Mouse (Mus musculus): ENCODE data around the gene Elof1. TPM values are rescaled to one million over a fixed set of nuclear protein-coding genes. Genes with fewer than 3 reads are reported as not detected.
A peak's percentile ranks its signal among the peaks of the same experiment; 100 is the strongest.

Elof1 gene
- polyA plus RNA-seq, 1 experiment from 2014 or later: 182 TPM

DNA sequence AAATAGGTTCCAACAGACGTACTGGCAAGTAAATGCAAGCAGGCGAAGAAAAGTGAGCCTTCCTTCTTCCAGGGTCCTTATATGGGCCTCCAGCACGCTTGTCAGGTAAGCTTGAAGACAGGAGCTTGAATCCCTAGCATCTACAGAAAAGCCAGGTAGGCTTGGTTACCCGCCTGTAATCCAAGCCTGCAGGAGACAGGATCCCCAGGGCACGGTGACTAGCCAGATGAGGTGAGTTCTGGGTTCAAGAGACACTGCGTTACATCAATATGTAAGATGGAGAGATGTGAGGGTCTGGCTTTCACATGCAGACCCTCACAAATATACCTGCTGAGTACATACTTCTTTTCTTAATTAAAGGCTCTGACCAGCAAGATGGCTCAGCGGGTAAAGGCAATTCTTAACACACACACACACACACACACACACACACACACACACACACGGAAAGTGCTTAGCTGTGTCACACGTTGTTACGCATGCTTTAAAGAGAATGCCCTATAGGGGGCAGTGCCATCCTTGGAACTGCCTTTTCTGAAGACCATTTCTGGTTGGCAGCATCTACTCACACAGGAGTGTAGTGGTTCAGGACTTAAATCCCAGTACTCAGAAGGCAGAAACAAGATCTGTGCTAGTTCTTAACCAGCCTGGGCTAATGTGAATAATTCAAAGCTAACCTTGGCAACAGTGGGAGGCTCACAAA is 933 bp upstream of the Elof1 start:
- WGBS: 46% methylated on average over 10 of the region's 10 CpGs
- Histone ChIP-seq H3K4me3 (ENCODE audit: low read depth, low read length) (peak overlapping the region; percentile 88), H3K27me3 (replicated peaks; ENCODE audit: control insufficient read depth, insufficient read depth, low read length) (no peaks in the 10 kb centered on the region), H3K9ac (ENCODE audit: low read depth, low read length) (peak overlapping the region; percentile 93; the same call in 1 of the 2 replicates), H3K4me2 (ENCODE audit: low read depth, low read length) (peak overlapping the region; percentile 64), H3K9me3 (ENCODE audit: control insufficient read depth, low read length) (no peaks in the 10 kb centered on the region), H3K27ac (replicated peaks; ENCODE audit: low read depth, low read length) (no peak overlapping the region), H3K36me3 (ENCODE audit: control insufficient read depth, insufficient read depth, low read length) (peaks cover 13% of the 10 kb centered on the region), H3K4me1 (ENCODE audit: control insufficient read depth, insufficient read depth, low read length) (peaks cover 13% of the 10 kb centered on the region)
- DNase-seq (ENCODE audit: low spot score) (peak; percentile 67), ATAC-seq (ENCODE audit: low read depth) (no peak)

DNA sequence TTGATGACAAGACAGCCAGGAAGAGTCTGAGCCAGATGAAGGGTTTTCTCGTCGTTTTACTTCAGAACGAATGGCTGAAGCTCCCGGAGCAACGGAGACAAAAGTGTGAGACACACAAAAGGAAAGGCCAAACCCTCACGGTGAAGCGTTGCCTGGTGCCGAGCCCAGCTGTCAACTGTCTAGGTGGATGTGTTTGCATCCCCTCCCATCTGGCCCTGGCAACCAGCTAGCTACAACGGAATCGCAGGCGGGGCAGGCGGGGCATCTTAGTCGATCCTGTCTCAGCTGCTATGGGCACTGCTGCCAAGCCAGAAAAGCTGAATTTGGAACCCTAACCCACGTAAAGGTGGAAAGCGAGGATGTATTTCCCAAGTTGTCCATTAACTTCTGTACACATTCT is 886 bp downstream of the Elof1 start:
- no peaks in the 10 kb centered on the region for H3K9me3 ChIP-seq (ENCODE audit: control insufficient read depth, low read length)
- DNase-seq (ENCODE audit: low spot score) (no peak), ATAC-seq (ENCODE audit: low read depth) (no peak)
- no peaks in the 10 kb centered on the region for H3K27me3 ChIP-seq (replicated peaks; ENCODE audit: control insufficient read depth, insufficient read depth, low read length)
- H3K4me1 ChIP-seq (ENCODE audit: control insufficient read depth, insufficient read depth, low read length): peaks cover 13% of the 10 kb centered on the region
- H3K4me2 ChIP-seq (ENCODE audit: low read depth, low read length): peak overlapping the region; percentile 64
- peak overlapping the region; percentile 88 for H3K4me3 ChIP-seq (ENCODE audit: low read depth, low read length)
- peaks cover 31% of the 10 kb centered on the region for H3K36me3 ChIP-seq (ENCODE audit: control insufficient read depth, insufficient read depth, low read length)
- peak overlapping the region; percentile 93 for H3K9ac ChIP-seq (ENCODE audit: low read depth, low read length)
- WGBS: 37% methylated on average over 15 of the region's 15 CpGs
- peak overlapping the region; percentile 77; the same call in 1 of the 2 replicates for H3K27ac ChIP-seq (replicated peaks; ENCODE audit: low read depth, low read length)

DNA sequence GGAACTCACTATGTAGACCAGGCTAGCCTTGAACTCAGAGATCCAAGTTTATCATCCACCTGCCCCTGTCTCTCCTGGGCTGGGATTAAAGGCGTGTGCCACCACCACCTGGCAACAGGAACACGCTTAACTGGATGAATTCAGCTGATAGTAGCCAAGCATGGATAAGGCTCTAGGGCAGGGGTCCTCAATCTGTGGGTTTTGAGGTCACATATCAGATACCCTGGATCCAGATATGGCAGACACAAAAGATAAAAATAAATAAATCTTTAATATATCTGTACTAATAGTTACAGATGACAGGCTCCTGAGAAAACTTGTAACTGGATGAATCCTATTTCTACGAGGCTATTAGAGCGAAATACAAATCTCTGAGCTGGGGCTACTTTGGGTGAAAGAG is 1.3 kb downstream of the Elof1 start:
- no peak overlapping the region for H3K27ac ChIP-seq (replicated peaks; ENCODE audit: low read depth, low read length)
- H3K4me1 ChIP-seq (ENCODE audit: control insufficient read depth, insufficient read depth, low read length): peaks cover 13% of the 10 kb centered on the region
- peak overlapping the region; percentile 88 for H3K4me3 ChIP-seq (ENCODE audit: low read depth, low read length)
- ATAC-seq (ENCODE audit: low read depth): no peak
- peak overlapping the region; percentile 93 for H3K9ac ChIP-seq (ENCODE audit: low read depth, low read length)
- no peaks in the 10 kb centered on the region for H3K27me3 ChIP-seq (replicated peaks; ENCODE audit: control insufficient read depth, insufficient read depth, low read length)
- peak overlapping the region; percentile 64 for H3K4me2 ChIP-seq (ENCODE audit: low read depth, low read length)
- DNase-seq (ENCODE audit: low spot score): no peak
- WGBS: 79% methylated on average over 4 of the region's 4 CpGs
- no peaks in the 10 kb centered on the region for H3K9me3 ChIP-seq (ENCODE audit: control insufficient read depth, low read length)
- H3K36me3 ChIP-seq (ENCODE audit: control insufficient read depth, insufficient read depth, low read length): peaks cover 35% of the 10 kb centered on the region

DNA sequence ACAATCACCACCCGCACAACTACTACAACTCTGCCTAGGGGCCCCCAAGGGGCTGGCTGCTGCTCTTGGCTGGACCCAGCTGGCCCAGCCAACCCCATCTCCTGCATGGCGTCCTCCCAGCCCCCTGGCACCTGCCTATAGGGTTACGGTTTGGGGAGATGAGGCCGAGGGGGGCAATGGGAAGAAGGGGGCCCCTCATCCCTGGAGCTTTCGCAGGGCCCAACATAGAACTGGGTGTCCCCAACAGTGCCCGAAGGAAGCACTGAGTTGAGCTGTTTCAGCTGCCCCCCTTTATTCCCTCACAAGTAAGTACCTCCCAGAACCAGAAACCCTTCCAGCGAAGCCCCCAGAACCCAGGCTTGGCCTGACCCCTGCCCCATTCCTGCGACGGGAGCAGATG is 8.8 kb downstream of the Elof1 start:
- ATAC-seq (ENCODE audit: low read depth) (no peak), DNase-seq (ENCODE audit: low spot score) (no peak)
- Histone ChIP-seq H3K9ac (ENCODE audit: low read depth, low read length) (no peak overlapping the region), H3K27ac (replicated peaks; ENCODE audit: low read depth, low read length) (no peak overlapping the region), H3K36me3 (ENCODE audit: control insufficient read depth, insufficient read depth, low read length) (peaks cover 38% of the 10 kb centered on the region), H3K27me3 (replicated peaks; ENCODE audit: control insufficient read depth, insufficient read depth, low read length) (no peaks in the 10 kb centered on the region), H3K4me1 (ENCODE audit: control insufficient read depth, insufficient read depth, low read length) (no peaks in the 10 kb centered on the region), H3K4me2 (ENCODE audit: low read depth, low read length) (no peak overlapping the region), H3K4me3 (ENCODE audit: low read depth, low read length) (no peak overlapping the region), H3K9me3 (ENCODE audit: control insufficient read depth, low read length) (no peaks in the 10 kb centered on the region)
- 90% methylated on average over 6 of the region's 9 CpGs for WGBS

DNA sequence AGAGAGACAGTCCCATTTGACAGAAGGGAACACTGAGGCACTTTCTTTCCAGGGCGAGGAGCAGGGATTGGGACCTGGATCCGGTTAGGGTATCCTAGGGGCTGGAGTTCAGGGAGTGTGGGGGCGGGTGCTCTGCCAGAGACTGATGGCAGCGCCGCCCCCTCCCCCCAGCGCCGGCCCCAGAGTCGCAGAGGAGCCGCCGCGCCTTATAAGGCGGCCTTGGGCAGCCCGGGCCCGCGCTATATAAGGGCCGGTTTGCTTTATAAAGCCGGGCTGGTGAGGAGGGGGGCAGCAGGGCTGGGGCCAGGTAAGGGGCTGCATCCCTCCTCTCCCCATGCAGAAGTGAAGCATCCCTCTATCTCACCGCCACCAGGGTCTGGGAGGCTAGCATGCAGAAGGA is 17.1 kb downstream of the Elof1 start:
- ATAC-seq (ENCODE audit: low read depth): no peak
- no peak for DNase-seq (ENCODE audit: low spot score)
- WGBS: 3% methylated on average over 14 of the region's 18 CpGs
- Histone ChIP-seq H3K27me3 (replicated peaks; ENCODE audit: control insufficient read depth, insufficient read depth, low read length) (peaks cover 20% of the 10 kb centered on the region), H3K4me3 (ENCODE audit: low read depth, low read length) (peak overlapping the region; percentile 11; the same call in 1 of the 2 replicates), H3K9ac (ENCODE audit: low read depth, low read length) (no peak overlapping the region), H3K4me2 (ENCODE audit: low read depth, low read length) (no peak overlapping the region), H3K9me3 (ENCODE audit: control insufficient read depth, low read length) (no peaks in the 10 kb centered on the region), H3K4me1 (ENCODE audit: control insufficient read depth, insufficient read depth, low read length) (no peaks in the 10 kb centered on the region; the same call in 1 of the 2 replicates), H3K27ac (replicated peaks; ENCODE audit: low read depth, low read length) (no peak overlapping the region), H3K36me3 (ENCODE audit: control insufficient read depth, insufficient read depth, low read length) (no peaks in the 10 kb centered on the region)

DNA sequence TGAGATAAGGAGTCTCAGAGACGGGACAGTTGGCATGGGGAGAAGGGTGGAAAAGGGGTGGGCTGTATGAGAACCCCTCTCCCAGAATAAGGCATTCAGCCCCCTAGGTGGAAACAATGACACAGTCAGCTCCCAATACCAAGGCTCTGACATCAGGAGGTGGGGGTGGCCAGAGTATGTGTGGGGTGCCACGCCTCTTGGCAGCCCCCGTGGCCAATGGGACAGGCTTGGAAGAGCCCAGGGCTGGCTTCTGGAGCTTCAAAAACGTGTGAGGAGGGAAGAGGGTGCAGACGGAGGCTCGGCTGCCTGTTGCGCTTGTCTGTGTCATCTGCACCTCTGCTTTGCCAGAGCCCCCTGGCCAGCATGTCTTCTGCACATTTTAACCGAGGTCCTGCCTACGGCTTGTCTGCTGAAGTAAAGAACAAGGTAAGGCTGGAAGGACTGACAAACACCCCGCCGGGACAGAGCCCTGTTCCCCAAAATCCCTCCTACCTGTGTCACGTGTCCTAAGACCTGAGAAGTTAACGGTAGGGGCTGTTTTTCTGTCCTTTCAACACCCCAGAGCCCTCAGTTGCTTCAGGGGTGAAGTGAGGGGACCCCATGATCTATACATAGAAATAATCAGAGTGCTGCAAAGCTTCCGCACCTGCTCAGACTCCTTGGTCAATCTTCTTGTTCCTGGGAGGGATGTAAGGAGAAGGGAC is 17.8 kb downstream of the Elof1 start, which contains the start of gene Cnn1:
TSS of gene Cnn1 (plus strand) at position 224 of the 704 bp plus-strand sequence.
- no peaks in the 10 kb centered on the region for H3K36me3 ChIP-seq (ENCODE audit: control insufficient read depth, insufficient read depth, low read length)
- ATAC-seq (ENCODE audit: low read depth): no peak
- H3K27ac ChIP-seq (replicated peaks; ENCODE audit: low read depth, low read length): no peak within 1 kb of the TSS
- DNase-seq (ENCODE audit: low spot score): peak; percentile 41
- H3K9ac ChIP-seq (ENCODE audit: low read depth, low read length): no peak within 1 kb of the TSS; the same call in 1 of the 2 replicates
- H3K27me3 ChIP-seq (replicated peaks; ENCODE audit: control insufficient read depth, insufficient read depth, low read length): peaks cover 20% of the 10 kb centered on the region
- H3K4me2 ChIP-seq (ENCODE audit: low read depth, low read length): 0 out of 2 replicates have a peak within 1 kb of the TSS, but pooled peaks have one; percentile 18
- no peaks in the 10 kb centered on the region for H3K9me3 ChIP-seq (ENCODE audit: control insufficient read depth, low read length)
- peak within 1 kb of the TSS; percentile 11; the same call in 1 of the 2 replicates for H3K4me3 ChIP-seq (ENCODE audit: low read depth, low read length)
- 7% methylated on average over 9 of the region's 14 CpGs for WGBS
- H3K4me1 ChIP-seq (ENCODE audit: control insufficient read depth, insufficient read depth, low read length): no peaks in the 10 kb centered on the region; the same call in 1 of the 2 replicates

DNA sequence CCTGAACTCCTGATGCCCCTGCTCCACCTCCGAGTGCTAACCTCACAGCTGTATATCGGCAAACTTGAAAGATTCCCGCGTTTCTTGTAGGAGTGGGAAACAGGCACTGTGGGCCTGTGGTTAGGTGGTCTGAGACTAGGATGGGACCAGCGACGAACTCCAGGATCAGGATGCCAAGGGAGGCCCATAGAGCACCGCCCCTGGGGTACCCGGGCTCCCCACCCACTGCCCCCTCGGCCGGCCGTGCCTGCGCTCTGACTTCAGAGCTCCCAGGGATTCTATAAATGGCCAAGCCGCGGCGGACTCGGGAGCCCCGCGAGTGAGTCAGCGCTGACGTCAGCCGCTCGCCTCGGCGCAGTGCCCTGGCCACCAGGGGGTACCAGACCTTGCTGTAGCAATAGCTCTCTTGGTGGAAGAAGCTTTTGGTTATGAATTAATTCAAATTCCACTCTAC is 21.1 kb downstream of the Elof1 start:
- H3K9ac ChIP-seq (ENCODE audit: low read depth, low read length): peak overlapping the region; percentile 52; the same call in 1 of the 2 replicates
- no peak overlapping the region for H3K27ac ChIP-seq (replicated peaks; ENCODE audit: low read depth, low read length)
- DNase-seq (ENCODE audit: low spot score) (peak; percentile 76), ATAC-seq (ENCODE audit: low read depth) (peak; percentile 81)
- peaks cover 19% of the 10 kb centered on the region for H3K27me3 ChIP-seq (replicated peaks; ENCODE audit: control insufficient read depth, insufficient read depth, low read length)
- 2% methylated on average over 19 of the region's 24 CpGs for WGBS
- H3K36me3 ChIP-seq (ENCODE audit: control insufficient read depth, insufficient read depth, low read length): no peaks in the 10 kb centered on the region
- H3K4me1 ChIP-seq (ENCODE audit: control insufficient read depth, insufficient read depth, low read length): no peaks in the 10 kb centered on the region; the same call in 1 of the 2 replicates
- H3K4me3 ChIP-seq (ENCODE audit: low read depth, low read length): peak overlapping the region; percentile 33
- H3K4me2 ChIP-seq (ENCODE audit: low read depth, low read length): peak overlapping the region; percentile 71
- no peaks in the 10 kb centered on the region for H3K9me3 ChIP-seq (ENCODE audit: control insufficient read depth, low read length)

DNA sequence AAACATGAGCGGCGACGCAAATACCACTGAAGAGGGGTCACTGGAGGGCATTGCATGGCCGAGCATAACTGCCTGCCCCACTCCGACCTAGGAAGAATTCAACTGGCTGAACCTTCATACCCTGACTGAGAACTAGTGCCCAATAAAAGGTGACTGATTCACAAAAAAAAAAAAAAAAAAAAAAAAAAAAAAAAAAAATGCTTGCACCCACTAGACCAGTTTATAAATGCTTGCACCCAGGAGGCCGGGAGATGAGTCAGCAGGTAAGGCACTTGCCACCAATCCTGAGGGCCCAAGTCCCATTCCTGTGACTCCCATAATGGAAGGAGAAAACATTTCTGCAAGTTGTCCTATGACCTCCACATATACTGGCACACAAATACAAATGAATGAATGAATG is 24.2 kb downstream of the Elof1 start:
- no peak overlapping the region for H3K9ac ChIP-seq (ENCODE audit: low read depth, low read length)
- WGBS: 90% methylated on average over 6 of the region's 6 CpGs

More for the DNA sequence above, 24.2 kb downstream of the Elof1 start:
- H3K4me1 ChIP-seq (ENCODE audit: control insufficient read depth, insufficient read depth, low read length): no peaks in the 10 kb centered on the region
- no peak overlapping the region for H3K27ac ChIP-seq (replicated peaks; ENCODE audit: low read depth, low read length)
- H3K36me3 ChIP-seq (ENCODE audit: control insufficient read depth, insufficient read depth, low read length): no peaks in the 10 kb centered on the region
- no peak for DNase-seq (ENCODE audit: low spot score)
- no peak overlapping the region for H3K4me3 ChIP-seq (ENCODE audit: low read depth, low read length)
- no peak overlapping the region for H3K4me2 ChIP-seq (ENCODE audit: low read depth, low read length)
- no peak for ATAC-seq (ENCODE audit: low read depth)
- no peaks in the 10 kb centered on the region for H3K27me3 ChIP-seq (replicated peaks; ENCODE audit: control insufficient read depth, insufficient read depth, low read length)
- no peaks in the 10 kb centered on the region for H3K9me3 ChIP-seq (ENCODE audit: control insufficient read depth, low read length)

Measured in embryonic facial prominence, embryonic 14.5 days (tissue).